Mouse (Mus musculus) cerebellum, adult 2 months (tissue): ENCODE results near the gene Pex11a. TPM values are rescaled to one million over a fixed set of nuclear protein-coding genes. Genes with fewer than 3 reads are reported as not detected.
A peak's percentile ranks its signal among the peaks of the same experiment; 100 is the strongest.

Experiments
- DNase-seq, 2 experiments: peaks; one replicate each; pipeline ENCODE4 v3.0.0; 2021
- H3K27ac ChIP-seq: fragments of 200-500 bp; 2 replicates; pipeline ENCODE4 v1.5.1; 2012; ENCODE audit warnings: low read length, control low read depth, inconsistent platforms; ENCODE audit not compliant: insufficient read depth
- H3K27me3 ChIP-seq: fragments of 200-500 bp; 2 replicates; pipeline ENCODE4 v1.6.1; 2012; ENCODE audit warnings: inconsistent platforms, mild to moderate bottlenecking, low read length, moderate library complexity; ENCODE audit not compliant: control insufficient read depth, insufficient read depth
- H3K4me1 ChIP-seq: fragments of 200-500 bp; 2 replicates; pipeline ENCODE4 v1.6.1; 2011; ENCODE audit warnings: low read length; ENCODE audit not compliant: control insufficient read depth, insufficient read depth
- H3K4me3 ChIP-seq: fragments of 200-500 bp; replicated peaks from 2 replicates; pipeline ENCODE3; 2011; ENCODE audit warnings: mild to moderate bottlenecking, low read depth, low read length, control low read depth; ENCODE audit not compliant: insufficient read depth
- CTCF ChIP-seq: fragments of 200-500 bp; IDR thresholded peaks from 2 replicates; pipeline ENCODE4 v1.5.1; 2011; ENCODE audit warnings: low read depth, mild to moderate bottlenecking, control low read depth, low read length, moderate library complexity, borderline replicate concordance; ENCODE audit not compliant: insufficient read depth
- POLR2A ChIP-seq: fragments of 200-500 bp; IDR thresholded peaks from 2 replicates; pipeline ENCODE4 v1.6.1; 2011; ENCODE audit warnings: low read length, control low read depth, borderline replicate concordance; ENCODE audit not compliant: insufficient read depth
- WGBS: fragments of 180-500 bp; shearing (Covaris S2); methylation state at CpG from one replicate; pipeline ENCODE4 v1.1.7; 2018; 5-methylcytosine and 5-hydroxymethylcytosine counted together
- polyA plus RNA-seq: library from polyadenylated mRNA; depleted of rRNA; stranded (reverse); fragments of >200 nt; gene quantifications from 2 replicates; pipeline ENCODE4 v1.2.3, GENCODE M21; 2012

Gene Pex11a
- polyA plus RNA-seq, 1 experiment: 9.1 TPM

DNA sequence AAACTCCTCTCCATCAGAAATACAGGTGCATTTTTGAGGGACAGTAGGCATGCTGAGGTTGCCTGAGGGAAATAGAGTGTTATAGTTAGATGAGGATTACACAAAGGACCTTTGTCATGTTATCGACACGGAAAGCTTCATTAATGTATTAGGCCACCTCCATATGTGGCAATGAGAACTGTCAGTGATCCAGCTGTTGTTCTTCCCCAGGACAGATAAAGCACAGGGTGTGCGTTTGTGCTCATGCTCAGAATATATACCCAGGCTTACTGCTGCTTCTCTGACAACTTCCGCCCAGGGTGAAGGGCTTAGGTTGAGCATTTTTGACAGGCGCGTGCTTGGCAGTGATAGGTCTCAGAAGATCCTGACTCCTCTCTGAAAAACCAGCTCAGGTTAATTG, 6.6 kb upstream of the Pex11a start:
- TF ChIP-seq POLR2A (no peak), CTCF (no peak)
- Histone ChIP-seq H3K27ac (no peak overlapping the region), H3K4me1 (no peaks in the 10 kb centered on the region), H3K4me3 (no peak overlapping the region), H3K27me3 (no peaks in the 10 kb centered on the region)
- DNase-seq: no peak
- WGBS: 86% methylated on average over 6 of the region's 6 CpGs

GRCm38 (mm10) chr7:79747659-79748058, 4.7 kb upstream of the Pex11a start:
- TF ChIP-seq POLR2A: no peak
- TF ChIP-seq CTCF: no peak
- 48% methylated on average over 6 of the region's 6 CpGs for WGBS
- no peaks in the 10 kb centered on the region for H3K4me1 ChIP-seq
- no peak overlapping the region for H3K4me3 ChIP-seq
- H3K27ac ChIP-seq: no peak overlapping the region
- no peak for DNase-seq
- H3K27me3 ChIP-seq: no peaks in the 10 kb centered on the region

GRCm38 (mm10) chr7:79744585-79744984, 1.7 kb upstream of the Pex11a start:
- WGBS: 86% methylated on average over 5 of the region's 5 CpGs
- TF ChIP-seq CTCF: no peak
- TF ChIP-seq POLR2A: no peak
- H3K27me3 ChIP-seq: no peaks in the 10 kb centered on the region
- H3K4me3 ChIP-seq: no peak overlapping the region
- H3K4me1 ChIP-seq: no peaks in the 10 kb centered on the region
- no peak overlapping the region for H3K27ac ChIP-seq
- DNase-seq: no peak

- no peaks in the 10 kb centered on the region for H3K4me1 ChIP-seq
- no peak overlapping the region for H3K27ac ChIP-seq
- DNase-seq: no peak
- H3K4me3 ChIP-seq: no peak overlapping the region
- H3K27me3 ChIP-seq: no peaks in the 10 kb centered on the region
- no peak for TF ChIP-seq CTCF
- TF ChIP-seq POLR2A: no peak
- 93% methylated on average over 9 of the region's 9 CpGs for WGBS
These were observed 1.1 kb upstream of the Pex11a start for GRCm38 (mm10) chr7:79744051-79744450.

GRCm38 (mm10) chr7:79742277-79742658, 663 bp downstream of the Pex11a start:
- WGBS: 28% methylated on average over 11 of the region's 11 CpGs
- no peak overlapping the region for H3K27ac ChIP-seq
- no peaks in the 10 kb centered on the region for H3K4me1 ChIP-seq
- no peak for TF ChIP-seq CTCF
- no peaks in the 10 kb centered on the region for H3K27me3 ChIP-seq
- DNase-seq: no peak
- H3K4me3 ChIP-seq: peak overlapping the region; percentile 55

- Histone ChIP-seq H3K27ac (no peak overlapping the region), H3K4me1 (no peaks in the 10 kb centered on the region), H3K4me3 (no peak overlapping the region), H3K27me3 (no peaks in the 10 kb centered on the region)
- no peak for DNase-seq
- 79% methylated on average over 4 of the region's 4 CpGs for WGBS
- TF ChIP-seq POLR2A (no peak), CTCF (no peak)
These were observed 2.7 kb downstream of the Pex11a start for GRCm38 (mm10) chr7:79740279-79740678.

DNA sequence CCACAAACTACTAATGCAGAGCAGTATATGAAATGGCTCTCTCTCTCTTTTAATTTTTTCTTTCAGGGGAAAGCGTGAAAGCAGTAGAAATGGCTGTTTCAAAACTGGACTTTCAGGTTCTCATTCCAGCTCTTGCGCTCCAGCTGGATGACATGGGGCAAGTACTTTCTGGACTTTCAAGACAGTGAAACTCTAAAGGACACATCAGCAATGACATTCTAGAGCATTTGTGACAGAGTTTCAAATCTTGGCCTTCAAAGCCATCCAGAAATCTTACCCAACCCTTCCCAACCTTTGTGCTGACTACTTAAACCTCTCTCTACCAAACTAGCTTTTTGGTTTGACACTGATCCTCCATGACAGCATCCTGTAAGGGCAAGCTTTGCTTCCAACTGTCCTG, 4.0 kb downstream of the Pex11a start:
- TF ChIP-seq CTCF: no peak
- no peak for TF ChIP-seq POLR2A
- Histone ChIP-seq H3K27ac (no peak overlapping the region), H3K27me3 (no peaks in the 10 kb centered on the region), H3K4me3 (no peak overlapping the region), H3K4me1 (no peaks in the 10 kb centered on the region)
- WGBS: 92% methylated on average over 2 of the region's 2 CpGs
- no peak for DNase-seq

- DNase-seq: no peak
- Histone ChIP-seq H3K4me1 (no peaks in the 10 kb centered on the region), H3K27ac (no peak overlapping the region), H3K4me3 (no peak overlapping the region), H3K27me3 (no peaks in the 10 kb centered on the region)
- no peak for TF ChIP-seq POLR2A
- TF ChIP-seq CTCF: no peak
- 88% methylated on average over 14 of the region's 14 CpGs for WGBS
These were observed 6.4 kb downstream of the Pex11a start for GRCm38 (mm10) chr7:79736511-79736910.
